Mouse (Mus musculus) cerebellum, postnatal 25 days (tissue): ENCODE data around the gene Mrgprx1.

Experiments used
- DNase-seq, 2 experiments: peaks; one replicate each; pipeline ENCODE4 v3.0.0; 2021; ENCODE audit warnings: mixed read lengths in 2 of 2

Mrgprx1 gene

GRCm38 (mm10) chr7:48027497-48027896 is at the start of gene Mrgprx1:
Mrgprx1 (minus strand) TSS chr7:48027597.
- no peak for DNase-seq

GRCm38 (mm10) chr7:48075521-48075920 is 48.1 kb upstream of the Mrgprx1 start:
- no peak for DNase-seq

GRCm38 (mm10) chr7:48046475-48047185 is 19.2 kb upstream of the Mrgprx1 start:
- DNase-seq = no peak

GRCm38 (mm10) chr7:48044046-48044445 is 16.6 kb upstream of the Mrgprx1 start:
- DNase-seq = no peak

- no peak for DNase-seq
These were observed 9.5 kb downstream of the Mrgprx1 start for GRCm38 (mm10) chr7:48017874-48018273.

GRCm38 (mm10) chr7:47995689-47996088 is 31.7 kb downstream of the Mrgprx1 start:
- no peak for DNase-seq

GRCm38 (mm10) chr7:47986752-47987151 is 40.6 kb downstream of the Mrgprx1 start:
- DNase-seq = no peak

GRCm38 (mm10) chr7:47981995-47982394 is 45.4 kb downstream of the Mrgprx1 start, which contains the start of gene Mrgpra4:
Mrgpra4 (minus strand) TSS chr7:47982095.
- DNase-seq = no peak
